Mouse (Mus musculus): ENCODE data around the gene Srcap. TPM values are rescaled to one million over a fixed set of nuclear protein-coding genes. Genes with fewer than 3 reads are reported as not detected.
"Not testable (repeated sequence)": the region's sequence is repeated elsewhere in the genome, so short reads cannot be mapped to it uniquely, and the experiment has no call there.

Gene Srcap
- total RNA-seq (2014; rRNA removed; ENCODE audit: low replicate concordance) (21.8 and 29.3 TPM in 2 replicates), polyA plus RNA-seq (2015; fragmentation: Nextera tagmentation; extraction: Ambion mirVana) (15.0 and 16.1 TPM in 2 replicates)

DNA sequence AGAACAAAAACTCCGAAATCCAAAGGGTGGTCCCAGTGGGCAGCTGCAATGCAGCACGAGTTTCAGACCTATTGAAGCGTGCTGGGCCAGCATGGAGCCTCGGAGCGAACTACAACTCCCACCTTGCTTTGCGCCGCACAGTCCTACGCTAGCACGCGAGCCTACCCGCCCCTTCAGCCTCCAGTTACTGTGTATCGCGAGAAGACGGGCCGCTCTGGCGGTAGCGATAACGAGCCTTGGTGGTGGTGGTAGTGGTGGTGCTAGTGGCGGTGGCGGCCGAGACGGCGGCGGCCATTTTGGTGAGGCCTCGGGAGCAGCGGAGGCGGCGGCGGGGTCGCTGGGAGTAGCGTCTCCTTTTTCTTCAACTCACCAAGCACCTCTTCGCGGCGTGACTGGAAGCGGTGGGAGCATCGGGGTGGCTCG is at the start of gene Srcap:
TSS of gene Srcap (plus strand) at position 176 of the 423 bp plus-strand sequence.
- 2% methylated on average over 34 of the region's 37 CpGs for WGBS
- peaks cover 13% of the 10 kb centered on the region for H3K36me3 ChIP-seq (replicated peaks; ENCODE audit: control insufficient read depth, insufficient read depth, low read length)
- peak within 1 kb of the TSS; percentile 64 for H3K4me2 ChIP-seq (ENCODE audit: low read depth, low read length)
- peak within 1 kb of the TSS; percentile 98 for H3K27ac ChIP-seq (ENCODE audit: low read depth)
- peak within 1 kb of the TSS; percentile 70 for H3K9ac ChIP-seq (replicated peaks; ENCODE audit: low read depth, low read length)
- TF ChIP-seq CTCF (IDR thresholded peaks at IDR 0.05; ENCODE audit: low read depth) (no peak), EP300 (IDR thresholded peaks at IDR 0.05; ENCODE audit: low read depth) (peak; percentile 98)
- ATAC-seq (ENCODE audit: insufficient read depth, low read depth) (peak; percentile 97), DNase-seq (ENCODE audit: low spot score) (peak; percentile 99)
- H3K4me1 ChIP-seq (ENCODE audit: control insufficient read depth, insufficient read depth) = peaks cover 12% of the 10 kb centered on the region
- no peaks in the 10 kb centered on the region for H3K27me3 ChIP-seq (ENCODE audit: control insufficient read depth, insufficient read depth, low read length)
- H3K9me3 ChIP-seq (replicated peaks; ENCODE audit: control insufficient read depth, low read length) = no peaks in the 10 kb centered on the region
- peak within 1 kb of the TSS; percentile 72 for H3K4me3 ChIP-seq (ENCODE audit: low read depth, low read length)

DNA sequence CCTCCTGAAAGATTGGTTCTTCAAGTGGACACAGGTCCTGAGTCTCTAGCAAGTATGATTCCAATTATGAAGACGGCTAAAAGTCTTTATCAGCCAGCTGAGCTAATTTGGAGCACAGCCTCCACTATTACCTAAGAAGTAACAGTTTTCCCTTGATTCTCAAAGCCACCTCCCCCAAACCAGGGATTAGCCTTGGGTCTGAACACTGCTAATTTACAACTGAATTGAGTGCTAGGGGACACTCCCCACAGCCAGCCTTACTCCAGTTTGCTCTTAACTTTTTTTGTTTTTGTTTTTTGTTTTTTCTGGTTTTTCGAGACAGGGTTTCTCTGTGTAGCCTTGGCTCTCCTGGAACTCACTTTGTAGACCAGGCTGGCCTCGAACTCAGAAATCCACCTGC is 46.6 kb upstream of the Srcap start:
- Histone ChIP-seq H3K27ac (ENCODE audit: low read depth) (no peak overlapping the region), H3K9ac (replicated peaks; ENCODE audit: low read depth, low read length) (no peak overlapping the region), H3K4me2 (ENCODE audit: low read depth, low read length) (no peak overlapping the region), H3K4me3 (ENCODE audit: low read depth, low read length) (no peak overlapping the region), H3K4me1 (ENCODE audit: control insufficient read depth, insufficient read depth) (0 out of 2 replicates have a peak, but pooled peaks cover 5% of the 10 kb centered on the region), H3K9me3 (replicated peaks; ENCODE audit: control insufficient read depth, low read length) (no peaks in the 10 kb centered on the region), H3K36me3 (replicated peaks; ENCODE audit: control insufficient read depth, insufficient read depth, low read length) (peaks cover 18% of the 10 kb centered on the region), H3K27me3 (ENCODE audit: control insufficient read depth, insufficient read depth, low read length) (no peaks in the 10 kb centered on the region)
- DNase-seq (ENCODE audit: low spot score) (no peak), ATAC-seq (ENCODE audit: insufficient read depth, low read depth) (no peak)
- WGBS = 91% methylated on average over 3 of the region's 3 CpGs
- TF ChIP-seq CTCF (IDR thresholded peaks at IDR 0.05; ENCODE audit: low read depth) (no peak), EP300 (IDR thresholded peaks at IDR 0.05; ENCODE audit: low read depth) (no peak)

DNA sequence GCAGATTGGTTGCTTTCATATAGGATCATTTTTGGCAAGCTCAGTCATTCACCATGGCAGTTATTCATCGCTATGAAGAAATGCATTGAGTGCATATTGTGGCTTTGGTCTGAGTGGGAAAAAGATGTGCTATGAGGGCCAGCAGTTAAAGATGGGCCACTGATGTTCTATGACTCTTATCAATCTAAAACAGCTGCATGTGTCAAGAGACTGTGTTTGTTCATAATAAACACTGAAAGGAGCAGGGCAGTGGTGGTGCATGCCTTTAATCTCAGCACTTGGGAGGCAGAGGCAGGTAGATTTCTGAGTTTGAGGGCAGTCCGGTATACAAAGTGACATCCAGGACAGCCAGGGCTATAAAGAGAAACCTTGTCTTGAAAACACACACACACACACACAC is 46.1 kb upstream of the Srcap start:
- not testable (repeated sequence) for H3K4me3 ChIP-seq (ENCODE audit: low read depth, low read length); H3K27ac ChIP-seq (ENCODE audit: low read depth); DNase-seq (ENCODE audit: low spot score); H3K27me3 ChIP-seq (ENCODE audit: control insufficient read depth, insufficient read depth, low read length); H3K9ac ChIP-seq (replicated peaks; ENCODE audit: low read depth, low read length); H3K9me3 ChIP-seq (replicated peaks; ENCODE audit: control insufficient read depth, low read length); ATAC-seq (ENCODE audit: insufficient read depth, low read depth); H3K4me2 ChIP-seq (ENCODE audit: low read depth, low read length); H3K4me1 ChIP-seq (ENCODE audit: control insufficient read depth, insufficient read depth)
- WGBS = 92% methylated on average over 2 of the region's 2 CpGs
- H3K36me3 ChIP-seq (replicated peaks; ENCODE audit: control insufficient read depth, insufficient read depth, low read length) = peaks cover 17% of the 10 kb centered on the region

DNA sequence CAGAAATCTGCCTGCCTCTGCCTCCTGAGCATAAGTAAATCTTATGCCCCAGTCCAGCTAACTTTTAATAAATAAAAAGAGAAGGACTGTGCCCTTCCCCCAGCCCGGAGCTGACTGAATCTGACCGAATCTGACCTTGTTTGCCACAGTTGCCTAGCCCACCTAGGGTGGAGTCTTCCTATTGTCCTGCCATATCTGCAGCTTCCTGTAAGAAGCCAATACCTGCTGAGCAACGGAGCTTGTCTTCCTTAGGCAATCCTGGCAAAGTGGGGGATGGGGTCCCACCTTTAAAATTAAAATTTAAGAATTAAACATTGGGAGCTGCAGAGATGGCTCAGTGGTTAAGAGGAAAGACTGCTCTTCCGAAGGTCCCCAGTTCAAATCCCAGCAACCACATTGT is 45.2 kb upstream of the Srcap start:
- Histone ChIP-seq H3K4me1 (ENCODE audit: control insufficient read depth, insufficient read depth) (0 out of 2 replicates have a peak, but pooled peaks cover 5% of the 10 kb centered on the region), H3K27me3 (ENCODE audit: control insufficient read depth, insufficient read depth, low read length) (no peaks in the 10 kb centered on the region), H3K9ac (replicated peaks; ENCODE audit: low read depth, low read length) (no peak overlapping the region), H3K36me3 (replicated peaks; ENCODE audit: control insufficient read depth, insufficient read depth, low read length) (peaks cover 10% of the 10 kb centered on the region), H3K9me3 (replicated peaks; ENCODE audit: control insufficient read depth, low read length) (no peaks in the 10 kb centered on the region), H3K4me3 (ENCODE audit: low read depth, low read length) (no peak overlapping the region), H3K27ac (ENCODE audit: low read depth) (no peak overlapping the region), H3K4me2 (ENCODE audit: low read depth, low read length) (no peak overlapping the region)
- TF ChIP-seq CTCF (IDR thresholded peaks at IDR 0.05; ENCODE audit: low read depth) (no peak), EP300 (IDR thresholded peaks at IDR 0.05; ENCODE audit: low read depth) (no peak)
- no peak for ATAC-seq (ENCODE audit: insufficient read depth, low read depth)
- WGBS = 85% methylated on average over 4 of the region's 4 CpGs
- no peak for DNase-seq (ENCODE audit: low spot score)

DNA sequence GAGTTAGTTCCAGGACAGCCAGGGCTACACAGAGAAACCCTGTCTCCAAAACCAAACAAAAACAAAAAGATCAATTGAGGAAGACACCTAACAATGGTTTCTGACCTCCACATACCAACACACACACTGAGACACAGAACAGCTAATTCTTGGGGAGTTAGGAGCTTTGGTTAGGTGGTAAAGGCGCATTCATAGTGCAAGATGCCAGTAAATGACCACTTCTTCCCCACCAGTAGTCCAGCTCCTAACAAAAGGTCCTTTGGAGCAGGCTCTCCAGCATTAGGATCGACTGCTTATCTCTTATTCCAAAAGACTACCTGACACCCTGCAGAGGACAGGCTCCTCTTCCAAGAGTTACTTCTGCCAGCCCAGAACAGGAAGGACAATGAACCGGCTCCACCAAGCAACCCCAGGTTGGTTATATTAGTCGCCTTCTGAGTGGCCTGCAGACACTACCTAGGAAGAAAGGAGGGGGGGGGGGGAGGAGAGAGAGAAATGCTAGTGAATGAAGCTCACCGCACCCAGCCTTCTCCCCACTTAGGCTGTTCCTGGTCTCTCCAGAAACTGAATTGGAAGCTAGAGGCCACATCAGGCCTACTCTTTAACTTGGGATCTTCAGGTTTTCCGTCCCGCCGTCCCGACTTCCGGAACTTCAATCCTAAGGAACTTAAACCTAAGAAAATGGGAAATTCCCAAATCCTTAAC is 41.6 kb upstream of the Srcap start:
- no peak for TF ChIP-seq EP300 (IDR thresholded peaks at IDR 0.05; ENCODE audit: low read depth)
- no peak for TF ChIP-seq CTCF (IDR thresholded peaks at IDR 0.05; ENCODE audit: low read depth)
- Histone ChIP-seq H3K4me1 (ENCODE audit: control insufficient read depth, insufficient read depth) (peaks cover 13% of the 10 kb centered on the region), H3K27me3 (ENCODE audit: control insufficient read depth, insufficient read depth, low read length) (no peaks in the 10 kb centered on the region), H3K27ac (ENCODE audit: low read depth) (peak overlapping the region; percentile 95), H3K4me3 (ENCODE audit: low read depth, low read length) (peak overlapping the region; percentile 68), H3K4me2 (ENCODE audit: low read depth, low read length) (peak overlapping the region; percentile 97), H3K36me3 (replicated peaks; ENCODE audit: control insufficient read depth, insufficient read depth, low read length) (peaks cover 28% of the 10 kb centered on the region), H3K9ac (replicated peaks; ENCODE audit: low read depth, low read length) (peak overlapping the region; percentile 95), H3K9me3 (replicated peaks; ENCODE audit: control insufficient read depth, low read length) (no peaks in the 10 kb centered on the region)
- no peak for ATAC-seq (ENCODE audit: insufficient read depth, low read depth)
- 8% methylated on average over 10 of the region's 10 CpGs for WGBS
- DNase-seq (ENCODE audit: low spot score) = peak; percentile 30
